Mouse (Mus musculus) hindbrain, embryonic 13.5 days (tissue): ENCODE results near the gene Nfkb1. TPM values are rescaled to one million over a fixed set of nuclear protein-coding genes. Genes with fewer than 3 reads are reported as not detected.

Experiments used
- ATAC-seq: fragments of 200-750 bp; cut with Nextera tagmentation; 2 replicates; pipeline ENCODE4 v1.8.0; 2017; ENCODE audit warnings: moderate TSS enrichment; ENCODE audit not compliant: low FRiP score
- H3K27ac ChIP-seq: fragments of 300-500 bp; sonication (generic); 2 replicates; pipeline ENCODE4 v1.5.1; 2015; ENCODE audit warnings: inconsistent platforms, mild to moderate bottlenecking, moderate library complexity
- H3K27me3 ChIP-seq: fragments of 300-500 bp; sonication (generic); 2 replicates; pipeline ENCODE4 v1.6.1; 2015; ENCODE audit warnings: mild to moderate bottlenecking, inconsistent platforms
- H3K36me3 ChIP-seq: fragments of 300-500 bp; sonication (generic); 2 replicates; pipeline ENCODE4 v1.6.1; 2015; ENCODE audit warnings: mild to moderate bottlenecking, inconsistent platforms
- H3K4me1 ChIP-seq: fragments of 300-500 bp; sonication (generic); replicated peaks from 2 replicates; pipeline ENCODE4 v1.6.1; 2015; ENCODE audit warnings: inconsistent platforms
- H3K4me2 ChIP-seq: fragments of 300-500 bp; sonication (generic); 2 replicates; pipeline ENCODE4 v1.6.1; 2015; ENCODE audit warnings: inconsistent platforms, mild to moderate bottlenecking, moderate library complexity
- H3K4me3 ChIP-seq: fragments of 300-500 bp; sonication (generic); 2 replicates; pipeline ENCODE4 v1.5.1; 2015; ENCODE audit warnings: mild to moderate bottlenecking, inconsistent platforms
- H3K9ac ChIP-seq: fragments of 300-500 bp; sonication (generic); 2 replicates; pipeline ENCODE4 v1.6.1; 2015; ENCODE audit warnings: mild to moderate bottlenecking, inconsistent platforms
- H3K9me3 ChIP-seq: fragments of 300-500 bp; sonication (generic); 2 replicates; pipeline ENCODE4 v1.6.1; 2016; ENCODE audit warnings: inconsistent platforms
- WGBS: fragments of 180-500 bp; shearing (Covaris S2); methylation state at CpG from one replicate; pipeline ENCODE4 v1.1.7; 2015; 5-methylcytosine and 5-hydroxymethylcytosine counted together
- polyA plus RNA-seq: library from polyadenylated mRNA; unstranded; fragments of >200 nt; fragmentation: Nextera tagmentation; extraction: Ambion mirVana; gene quantifications from 2 replicates; pipeline ENCODE4 v1.2.1, GENCODE M21; 2015

Nfkb1 gene
- polyA plus RNA-seq, 1 experiment from 2014 or later: 8.2 TPM

- Histone ChIP-seq H3K4me1 (no peaks in the 10 kb centered on the region), H3K27ac (no peak overlapping the region), H3K9ac (no peak overlapping the region), H3K9me3 (no peaks in the 10 kb centered on the region), H3K36me3 (no peaks in the 10 kb centered on the region), H3K4me2 (no peak overlapping the region), H3K27me3 (no peaks in the 10 kb centered on the region), H3K4me3 (no peak overlapping the region)
- ATAC-seq: no peak
- whole genome bisulfite sequencing: 83% methylated on average over 6 of the region's 6 CpGs
These were observed 123.5 kb downstream of the Nfkb1 start for GRCm38 (mm10) chr3:135567888-135568287.

- Histone ChIP-seq H3K36me3 (no peaks in the 10 kb centered on the region), H3K4me3 (no peak overlapping the region), H3K9ac (no peak overlapping the region), H3K4me1 (no peaks in the 10 kb centered on the region), H3K27ac (no peak overlapping the region), H3K27me3 (no peaks in the 10 kb centered on the region), H3K9me3 (no peaks in the 10 kb centered on the region), H3K4me2 (no peak overlapping the region)
- no peak for ATAC-seq
- WGBS: 89% methylated on average over 4 of the region's 4 CpGs
These were observed 126.0 kb downstream of the Nfkb1 start for GRCm38 (mm10) chr3:135565306-135565705.

- no peaks in the 10 kb centered on the region for H3K36me3 ChIP-seq
- no peak overlapping the region for H3K4me2 ChIP-seq
- no peaks in the 10 kb centered on the region for H3K4me1 ChIP-seq
- H3K9me3 ChIP-seq: no peaks in the 10 kb centered on the region
- WGBS: 81% methylated on average over 9 of the region's 9 CpGs
- no peak overlapping the region for H3K4me3 ChIP-seq
- H3K27me3 ChIP-seq: no peaks in the 10 kb centered on the region
- no peak overlapping the region for H3K27ac ChIP-seq
- ATAC-seq: no peak
- H3K9ac ChIP-seq: no peak overlapping the region
These were observed 126.6 kb downstream of the Nfkb1 start for GRCm38 (mm10) chr3:135564706-135565105.

- no peak for ATAC-seq
- Histone ChIP-seq H3K4me1 (no peaks in the 10 kb centered on the region), H3K9me3 (no peaks in the 10 kb centered on the region), H3K27ac (no peak overlapping the region), H3K4me3 (no peak overlapping the region), H3K9ac (no peak overlapping the region), H3K27me3 (no peaks in the 10 kb centered on the region), H3K4me2 (no peak overlapping the region), H3K36me3 (no peaks in the 10 kb centered on the region)
- WGBS: 89% methylated on average over 17 of the region's 17 CpGs
These were observed 128.1 kb downstream of the Nfkb1 start for GRCm38 (mm10) chr3:135563163-135563689.

GRCm38 (mm10) chr3:135562036-135562435 lies 129.3 kb downstream of the Nfkb1 start:
- Histone ChIP-seq H3K9ac (no peak overlapping the region), H3K27me3 (no peaks in the 10 kb centered on the region), H3K27ac (no peak overlapping the region), H3K4me1 (no peaks in the 10 kb centered on the region), H3K4me3 (no peak overlapping the region), H3K36me3 (no peaks in the 10 kb centered on the region), H3K9me3 (no peaks in the 10 kb centered on the region), H3K4me2 (no peak overlapping the region)
- WGBS: 89% methylated on average over 7 of the region's 7 CpGs
- no peak for ATAC-seq

- WGBS: 84% methylated on average over 12 of the region's 12 CpGs
- Histone ChIP-seq H3K4me1 (no peaks in the 10 kb centered on the region), H3K36me3 (no peaks in the 10 kb centered on the region), H3K4me2 (no peak overlapping the region), H3K27me3 (no peaks in the 10 kb centered on the region), H3K9ac (no peak overlapping the region), H3K27ac (no peak overlapping the region), H3K9me3 (no peaks in the 10 kb centered on the region), H3K4me3 (no peak overlapping the region)
- ATAC-seq: no peak
These were observed 134.3 kb downstream of the Nfkb1 start for GRCm38 (mm10) chr3:135556851-135557662.

- Histone ChIP-seq H3K27ac (no peak overlapping the region), H3K4me3 (no peak overlapping the region), H3K9ac (no peak overlapping the region), H3K27me3 (no peaks in the 10 kb centered on the region), H3K4me1 (no peaks in the 10 kb centered on the region), H3K9me3 (no peaks in the 10 kb centered on the region), H3K36me3 (no peaks in the 10 kb centered on the region), H3K4me2 (no peak overlapping the region)
- ATAC-seq: no peak
- 78% methylated on average over 7 of the region's 7 CpGs for WGBS
These were observed 135.2 kb downstream of the Nfkb1 start for GRCm38 (mm10) chr3:135556052-135556587.

- no peak overlapping the region for H3K9ac ChIP-seq
- WGBS: 55% methylated on average over 6 of the region's 6 CpGs
- no peaks in the 10 kb centered on the region for H3K9me3 ChIP-seq
- no peaks in the 10 kb centered on the region for H3K4me1 ChIP-seq
- H3K27me3 ChIP-seq: no peaks in the 10 kb centered on the region
- H3K36me3 ChIP-seq: no peaks in the 10 kb centered on the region
- no peak overlapping the region for H3K4me2 ChIP-seq
- no peak for ATAC-seq
- no peak overlapping the region for H3K27ac ChIP-seq
- no peak overlapping the region for H3K4me3 ChIP-seq
These were observed 136.2 kb downstream of the Nfkb1 start for GRCm38 (mm10) chr3:135555192-135555591.

- Histone ChIP-seq H3K27me3 (no peaks in the 10 kb centered on the region), H3K4me2 (no peak overlapping the region), H3K27ac (no peak overlapping the region), H3K4me3 (no peak overlapping the region), H3K4me1 (no peaks in the 10 kb centered on the region), H3K9me3 (no peaks in the 10 kb centered on the region), H3K36me3 (no peaks in the 10 kb centered on the region), H3K9ac (no peak overlapping the region)
- no peak for ATAC-seq
- 76% methylated on average over 5 of the region's 5 CpGs for WGBS
These were observed 138.5 kb downstream of the Nfkb1 start for GRCm38 (mm10) chr3:135552874-135553273.

GRCm38 (mm10) chr3:135547298-135547697 lies 144.0 kb downstream of the Nfkb1 start:
- no peaks in the 10 kb centered on the region for H3K4me1 ChIP-seq
- no peak overlapping the region for H3K4me2 ChIP-seq
- H3K27me3 ChIP-seq: no peaks in the 10 kb centered on the region
- H3K27ac ChIP-seq: no peak overlapping the region
- no peak overlapping the region for H3K9ac ChIP-seq
- no peaks in the 10 kb centered on the region for H3K9me3 ChIP-seq
- ATAC-seq: no peak
- H3K36me3 ChIP-seq: no peaks in the 10 kb centered on the region
- H3K4me3 ChIP-seq: no peak overlapping the region
- 70% methylated on average over 8 of the region's 8 CpGs for WGBS

GRCm38 (mm10) chr3:135546212-135546923 lies 145.0 kb downstream of the Nfkb1 start:
- Histone ChIP-seq H3K36me3 (no peaks in the 10 kb centered on the region), H3K4me3 (no peak overlapping the region), H3K4me1 (no peaks in the 10 kb centered on the region), H3K4me2 (no peak overlapping the region), H3K9ac (no peak overlapping the region), H3K27me3 (no peaks in the 10 kb centered on the region), H3K27ac (no peak overlapping the region), H3K9me3 (no peaks in the 10 kb centered on the region)
- ATAC-seq: no peak
- 60% methylated on average over 13 of the region's 13 CpGs for WGBS
